Mouse (Mus musculus) spleen, adult 2 months (tissue): Measurements from ENCODE around the gene Ola1. TPM values are rescaled to one million over a fixed set of nuclear protein-coding genes. Genes with fewer than 3 reads are reported as not detected.
A peak's percentile ranks its signal among the peaks of the same experiment; 100 is the strongest.

Experiments used
- DNase-seq, 2 experiments: peaks; one replicate each; pipeline versions ENCODE4 v3.0.0 to v3.0.0-alpha.2; 2012 to 2021; ENCODE audit warnings: low spot score in 2 of 2, low read depth in 1 of 2
- H3K27ac ChIP-seq: fragments of 200-500 bp; 2 replicates; pipeline ENCODE4 v1.5.1; 2012; ENCODE audit warnings: low read length, inconsistent platforms; ENCODE audit not compliant: insufficient read depth
- H3K27me3 ChIP-seq: fragments of 200-500 bp; 2 replicates; pipeline ENCODE4 v1.6.1; 2012; ENCODE audit warnings: mild to moderate bottlenecking, moderate library complexity, low read length, inconsistent platforms; ENCODE audit not compliant: control insufficient read depth, insufficient read depth
- H3K36me3 ChIP-seq: fragments of 200-500 bp; 2 replicates; pipeline ENCODE4 v1.6.1; 2012; ENCODE audit warnings: mild to moderate bottlenecking, low read length, inconsistent platforms; ENCODE audit not compliant: control insufficient read depth, insufficient read depth
- H3K4me1 ChIP-seq: fragments of 200-500 bp; 2 replicates; pipeline ENCODE4 v1.6.1; 2011; ENCODE audit warnings: inconsistent platforms; ENCODE audit not compliant: control insufficient read depth, insufficient read depth, insufficient read length
- H3K4me3 ChIP-seq: fragments of 200-500 bp; 2 replicates; pipeline ENCODE4 v1.5.1; 2011; ENCODE audit warnings: mild to moderate bottlenecking, inconsistent platforms; ENCODE audit not compliant: insufficient read depth, insufficient read length; ENCODE audit errors: extremely low read depth
- CTCF ChIP-seq: fragments of 200-500 bp; IDR thresholded peaks from 2 replicates; pipeline ENCODE4 v1.5.1; 2011; ENCODE audit warnings: mild to moderate bottlenecking, inconsistent platforms; ENCODE audit not compliant: insufficient read depth, insufficient read length, insufficient replicate concordance; ENCODE audit errors: extremely low read depth
- POLR2A ChIP-seq: fragments of 200-500 bp; IDR thresholded peaks from 2 replicates; pipeline ENCODE4 v1.6.1; 2011; ENCODE audit warnings: low read depth, low read length, inconsistent platforms
- WGBS: fragments of 180-500 bp; shearing (Covaris S2); methylation state at CpG from one replicate; pipeline ENCODE4 v1.1.7; 2018; 5-methylcytosine and 5-hydroxymethylcytosine counted together
- polyA plus RNA-seq: library from polyadenylated mRNA; depleted of rRNA; stranded (reverse); fragments of >200 nt; gene quantifications from 2 replicates; pipeline ENCODE4 v1.2.3, GENCODE M21; 2012

Ola1 gene
- polyA plus RNA-seq, 1 experiment = 2.9 TPM

GRCm38 (mm10) chr2:73059550-73060258, 159.0 kb downstream of the Ola1 start:
- Histone ChIP-seq H3K27ac (0 out of 2 replicates have a peak overlapping the region, but pooled peaks have one; percentile 3), H3K4me3 (no peak overlapping the region), H3K4me1 (peaks cover 8% of the 10 kb centered on the region; the same call in 1 of the 2 replicates), H3K36me3 (no peaks in the 10 kb centered on the region), H3K27me3 (no peaks in the 10 kb centered on the region)
- 17% methylated on average over 12 of the region's 12 CpGs for WGBS
- peak; percentile 41 to 69 for DNase-seq
- peak; percentile 49; the same call in 1 of the 2 replicates for TF ChIP-seq CTCF
- no peak for TF ChIP-seq POLR2A

DNA sequence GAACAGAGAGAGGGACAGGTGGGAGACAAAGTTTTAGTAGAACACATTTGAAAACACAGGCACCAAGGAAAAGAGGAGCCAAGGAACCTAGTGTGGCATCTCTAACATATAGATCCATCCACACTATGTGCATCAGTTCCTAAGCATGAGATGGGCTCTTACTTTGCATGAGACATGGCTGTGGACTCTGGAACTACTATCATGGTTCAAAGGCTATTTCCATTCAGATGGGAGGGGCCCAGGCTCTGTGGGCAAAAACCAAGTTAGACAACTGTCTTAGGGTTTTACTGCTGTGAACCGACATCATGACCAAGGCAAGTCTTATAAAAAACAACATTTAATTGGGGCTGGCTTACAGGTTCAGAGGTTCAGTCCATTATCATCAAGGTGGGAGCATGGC, 160.4 kb downstream of the Ola1 start:
- WGBS = 79% methylated on average over 1 of the region's 1 CpGs
- Histone ChIP-seq H3K4me1 (peaks cover 13% of the 10 kb centered on the region; the same call in 1 of the 2 replicates), H3K4me3 (no peak overlapping the region), H3K36me3 (no peaks in the 10 kb centered on the region), H3K27me3 (no peaks in the 10 kb centered on the region), H3K27ac (no peak overlapping the region)
- DNase-seq = no peak
- TF ChIP-seq POLR2A (no peak), CTCF (no peak)

DNA sequence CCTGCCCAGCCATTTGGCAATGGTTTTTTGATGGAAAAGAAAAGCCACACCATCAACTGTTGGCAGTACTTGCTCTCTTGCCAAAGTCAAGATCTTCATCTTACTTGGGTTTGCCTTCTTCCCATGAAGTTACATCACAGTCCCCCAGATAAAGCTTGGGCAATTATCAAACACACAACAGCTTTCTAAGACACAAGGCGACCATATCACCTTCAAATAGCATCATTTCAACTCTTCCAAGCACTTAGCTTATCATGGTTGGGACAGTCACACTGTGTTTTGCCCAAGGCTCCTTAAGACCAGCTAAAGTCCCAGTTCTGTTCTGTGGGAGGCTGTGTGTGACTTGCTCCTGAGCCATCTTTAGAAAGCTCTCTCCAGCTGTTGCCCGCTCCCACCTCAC, 161.1 kb downstream of the Ola1 start:
- 87% methylated on average over 2 of the region's 2 CpGs for WGBS
- no peak for DNase-seq
- Histone ChIP-seq H3K27me3 (no peaks in the 10 kb centered on the region), H3K4me3 (no peak overlapping the region), H3K4me1 (peaks cover 13% of the 10 kb centered on the region; the same call in 1 of the 2 replicates), H3K36me3 (no peaks in the 10 kb centered on the region), H3K27ac (no peak overlapping the region)
- TF ChIP-seq CTCF (no peak), POLR2A (no peak)

DNA sequence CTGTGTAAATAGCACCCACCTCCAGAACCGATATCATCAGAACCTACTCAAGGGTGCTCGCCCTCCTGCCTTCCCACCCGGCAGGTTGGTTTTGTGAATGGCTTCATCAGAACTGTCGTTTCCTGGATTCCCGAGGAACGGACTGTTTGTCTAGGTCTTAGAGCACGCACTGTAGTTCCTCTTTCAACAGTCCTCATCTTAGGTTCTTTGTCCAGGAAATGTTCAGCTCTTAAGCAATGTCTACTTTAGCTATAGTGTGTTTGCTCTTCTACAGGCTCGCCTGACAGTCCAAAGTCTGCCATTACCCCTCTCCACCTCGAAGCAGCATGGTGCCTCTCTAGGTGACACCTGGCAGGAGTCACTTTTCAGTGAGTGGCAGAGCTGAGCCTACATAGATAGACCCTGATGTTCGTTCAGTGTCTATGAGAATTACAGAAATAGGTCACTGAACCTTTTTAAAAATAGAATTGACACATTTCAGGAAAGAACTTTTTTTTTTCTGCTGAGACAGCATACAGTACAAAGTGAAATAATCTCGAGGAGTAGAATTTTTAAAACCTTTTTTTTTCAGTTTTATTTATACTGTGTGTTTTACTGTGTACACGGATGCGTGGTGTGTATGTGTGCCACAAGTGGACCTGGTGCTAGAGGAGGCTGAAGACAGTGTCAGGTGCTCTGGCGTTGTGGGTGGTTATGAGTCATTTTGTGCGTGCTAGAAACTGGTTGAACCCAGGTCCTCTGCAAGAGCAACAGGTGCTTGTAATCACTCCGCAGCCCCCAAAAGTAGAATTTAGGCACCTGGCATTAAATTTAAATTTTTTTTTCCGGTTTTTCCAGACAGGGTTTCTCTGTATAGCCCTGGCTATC, 162.4 kb downstream of the Ola1 start:
- Histone ChIP-seq H3K4me3 (peak overlapping the region; percentile 50), H3K27me3 (no peaks in the 10 kb centered on the region), H3K4me1 (peaks cover 13% of the 10 kb centered on the region; the same call in 1 of the 2 replicates), H3K27ac (peak overlapping the region; percentile 48), H3K36me3 (no peaks in the 10 kb centered on the region)
- WGBS = 24% methylated on average over 17 of the region's 17 CpGs
- DNase-seq = no peak
- no peak for TF ChIP-seq POLR2A
- no peak for TF ChIP-seq CTCF

DNA sequence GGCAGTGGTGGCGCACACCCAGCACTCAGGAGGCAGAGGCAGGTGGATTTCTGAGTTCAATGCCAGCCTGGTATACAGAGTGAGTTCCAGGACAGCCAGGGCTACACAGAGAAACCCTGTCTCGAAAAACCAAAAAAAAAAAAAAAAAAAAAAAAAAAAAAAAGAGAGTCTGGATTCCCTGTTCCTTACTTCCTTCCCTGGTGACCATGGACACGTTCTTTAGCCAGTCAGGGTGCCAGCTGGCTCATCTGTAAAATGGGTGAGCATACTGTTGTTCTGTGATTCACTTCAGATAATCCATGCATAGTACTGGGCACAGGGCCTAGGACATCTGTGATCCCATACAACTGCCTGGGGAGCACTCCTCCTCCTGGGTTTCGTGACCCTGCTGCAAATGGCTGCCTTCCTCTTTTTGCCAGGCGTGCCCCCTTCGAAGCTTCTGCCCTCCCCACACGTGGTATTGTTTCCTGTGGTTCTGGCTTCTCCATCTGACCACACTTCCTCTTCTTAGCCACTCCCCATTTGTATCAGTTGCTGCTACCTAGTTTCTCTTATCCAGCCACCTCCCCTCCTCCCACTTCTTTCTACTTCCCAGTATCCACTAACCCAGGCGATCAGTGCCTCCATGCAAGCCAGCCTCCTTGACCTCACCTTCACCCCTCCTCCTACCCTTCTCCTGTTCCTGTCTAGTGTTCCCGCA, 164.8 kb downstream of the Ola1 start:
- WGBS = 22% methylated on average over 9 of the region's 9 CpGs
- DNase-seq = peak; percentile 82 to 84

GRCm38 (mm10) chr2:73050401-73050800, 168.3 kb downstream of the Ola1 start:
- DNase-seq = no peak
- no peaks in the 10 kb centered on the region for H3K27me3 ChIP-seq
- TF ChIP-seq POLR2A (no peak), CTCF (no peak)
- WGBS = 89% methylated on average over 8 of the region's 8 CpGs
- H3K27ac ChIP-seq = no peak overlapping the region
- H3K4me3 ChIP-seq = no peak overlapping the region
- peaks cover 11% of the 10 kb centered on the region; the same call in 1 of the 2 replicates for H3K4me1 ChIP-seq
- no peaks in the 10 kb centered on the region for H3K36me3 ChIP-seq

More for the DNA sequence above, 164.8 kb downstream of the Ola1 start:
- Histone ChIP-seq H3K4me1 (peaks cover 13% of the 10 kb centered on the region; the same call in 1 of the 2 replicates), H3K27ac (peak overlapping the region; percentile 81), H3K27me3 (no peaks in the 10 kb centered on the region), H3K36me3 (no peaks in the 10 kb centered on the region), H3K4me3 (no peak overlapping the region)
- TF ChIP-seq POLR2A (peak; percentile 36; the same call in 1 of the 2 replicates), CTCF (no peak)
